Mouse (Mus musculus): ENCODE measurements at regions not wholly inside any gene's neighbourhood (a gene's known extent, or its start where the extent isn't known, plus 50 kb on each side); places are given as distances from the start of the nearest gene placed in this dataset.

- no peak for DNase-seq (ENCODE audit: low spot score)
- H3K27me3 ChIP-seq (replicated peaks; ENCODE audit: insufficient read depth, low read length), result no peaks in the 10 kb centered on the region
Observed at GRCm38 (mm10) chr6:117611281-117611680, 229.7 kb upstream of the Zfp637 start.

GRCm38 (mm10) chr6:117611965-117612364 is 229.0 kb upstream of the Zfp637 start:
- Histone ChIP-seq H3K27ac (ENCODE audit: low read length) (no peak overlapping the region), H3K36me3 (ENCODE audit: insufficient read depth, low read length) (no peaks in the 10 kb centered on the region), H3K9me3 (ENCODE audit: low read length) (no peaks in the 10 kb centered on the region), H3K4me1 (ENCODE audit: insufficient read depth, low read depth, low read length) (no peaks in the 10 kb centered on the region), H3K9ac (replicated peaks; ENCODE audit: low read depth) (no peak overlapping the region), H3K4me2 (replicated peaks; ENCODE audit: low read depth, low read length) (no peak overlapping the region), H3K4me3 (ENCODE audit: low read depth, low read length) (no peak overlapping the region), H3K27me3 (replicated peaks; ENCODE audit: insufficient read depth, low read length) (no peaks in the 10 kb centered on the region)
- no peak for ATAC-seq
- DNase-seq (ENCODE audit: low spot score), result no peak
- TF ChIP-seq CTCF (IDR thresholded peaks at IDR 0.05) (no peak), EP300 (IDR thresholded peaks at IDR 0.05) (no peak)
- 94% methylated on average over 8 of the region's 8 CpGs for WGBS

More at GRCm38 (mm10) chr6:117611281-117611680, 229.7 kb upstream of the Zfp637 start:
- WGBS, result 78% methylated on average over 10 of the region's 10 CpGs
- Histone ChIP-seq H3K4me1 (ENCODE audit: insufficient read depth, low read depth, low read length) (no peaks in the 10 kb centered on the region), H3K27ac (ENCODE audit: low read length) (no peak overlapping the region), H3K4me3 (ENCODE audit: low read depth, low read length) (no peak overlapping the region), H3K36me3 (ENCODE audit: insufficient read depth, low read length) (no peaks in the 10 kb centered on the region), H3K4me2 (replicated peaks; ENCODE audit: low read depth, low read length) (no peak overlapping the region), H3K9me3 (ENCODE audit: low read length) (no peaks in the 10 kb centered on the region), H3K9ac (replicated peaks; ENCODE audit: low read depth) (no peak overlapping the region)
- no peak for ATAC-seq
- TF ChIP-seq EP300 (IDR thresholded peaks at IDR 0.05), result no peak
- TF ChIP-seq CTCF (IDR thresholded peaks at IDR 0.05), result no peak

- TF ChIP-seq EP300 (IDR thresholded peaks at IDR 0.05) (no peak), CTCF (IDR thresholded peaks at IDR 0.05) (no peak)
- WGBS, result 79% methylated on average over 8 of the region's 8 CpGs
- H3K9ac ChIP-seq (replicated peaks; ENCODE audit: low read depth), result no peak overlapping the region
- ATAC-seq (no peak), DNase-seq (ENCODE audit: low spot score) (no peak)
- no peaks in the 10 kb centered on the region for H3K36me3 ChIP-seq (ENCODE audit: insufficient read depth, low read length)
- H3K4me2 ChIP-seq (replicated peaks; ENCODE audit: low read depth, low read length), result no peak overlapping the region
- no peaks in the 10 kb centered on the region for H3K9me3 ChIP-seq (ENCODE audit: low read length)
- no peaks in the 10 kb centered on the region for H3K27me3 ChIP-seq (replicated peaks; ENCODE audit: insufficient read depth, low read length)
- H3K27ac ChIP-seq (ENCODE audit: low read length), result no peak overlapping the region
- no peak overlapping the region for H3K4me3 ChIP-seq (ENCODE audit: low read depth, low read length)
- no peaks in the 10 kb centered on the region for H3K4me1 ChIP-seq (ENCODE audit: insufficient read depth, low read depth, low read length)
Observed at GRCm38 (mm10) chr6:117612421-117612820, 228.6 kb upstream of the Zfp637 start.

- Histone ChIP-seq H3K27ac (ENCODE audit: low read length) (no peak overlapping the region), H3K4me2 (replicated peaks; ENCODE audit: low read depth, low read length) (no peak overlapping the region), H3K4me1 (ENCODE audit: insufficient read depth, low read depth, low read length) (no peaks in the 10 kb centered on the region), H3K9me3 (ENCODE audit: low read length) (no peaks in the 10 kb centered on the region), H3K27me3 (replicated peaks; ENCODE audit: insufficient read depth, low read length) (no peaks in the 10 kb centered on the region), H3K4me3 (ENCODE audit: low read depth, low read length) (no peak overlapping the region), H3K36me3 (ENCODE audit: insufficient read depth, low read length) (no peaks in the 10 kb centered on the region), H3K9ac (replicated peaks; ENCODE audit: low read depth) (no peak overlapping the region)
- DNase-seq (ENCODE audit: low spot score), result no peak
- WGBS, result 55% methylated on average over 11 of the region's 11 CpGs
- no peak for ATAC-seq
- TF ChIP-seq EP300 (IDR thresholded peaks at IDR 0.05), result no peak
Observed at GRCm38 (mm10) chr6:117613656-117614350, 227.2 kb upstream of the Zfp637 start.

- H3K36me3 ChIP-seq (ENCODE audit: insufficient read depth, low read length), result no peaks in the 10 kb centered on the region
- H3K27ac ChIP-seq (ENCODE audit: low read length), result no peak overlapping the region
- H3K4me2 ChIP-seq (replicated peaks; ENCODE audit: low read depth, low read length), result no peak overlapping the region
- no peak overlapping the region for H3K4me3 ChIP-seq (ENCODE audit: low read depth, low read length)
- H3K4me1 ChIP-seq (ENCODE audit: insufficient read depth, low read depth, low read length), result no peaks in the 10 kb centered on the region
- ATAC-seq (no peak), DNase-seq (ENCODE audit: low spot score) (no peak)
- H3K9me3 ChIP-seq (ENCODE audit: low read length), result no peaks in the 10 kb centered on the region
- H3K27me3 ChIP-seq (replicated peaks; ENCODE audit: insufficient read depth, low read length), result no peaks in the 10 kb centered on the region
- H3K9ac ChIP-seq (replicated peaks; ENCODE audit: low read depth), result no peak overlapping the region
- TF ChIP-seq CTCF (IDR thresholded peaks at IDR 0.05) (no peak), EP300 (IDR thresholded peaks at IDR 0.05) (no peak)
- 61% methylated on average over 6 of the region's 6 CpGs for WGBS
Observed at GRCm38 (mm10) chr6:117614386-117614785, 226.6 kb upstream of the Zfp637 start.

GRCm38 (mm10) chr6:117617168-117617567 is 223.8 kb upstream of the Zfp637 start:
- WGBS, result 19% methylated on average over 6 of the region's 6 CpGs

More at GRCm38 (mm10) chr6:117617168-117617567, 223.8 kb upstream of the Zfp637 start:
- TF ChIP-seq EP300 (IDR thresholded peaks at IDR 0.05), result no peak
- no peak for TF ChIP-seq CTCF (IDR thresholded peaks at IDR 0.05)
- H3K4me2 ChIP-seq (replicated peaks; ENCODE audit: low read depth, low read length), result no peak overlapping the region
- no peaks in the 10 kb centered on the region for H3K36me3 ChIP-seq (ENCODE audit: insufficient read depth, low read length)
- DNase-seq (ENCODE audit: low spot score), result peak; percentile 28
- no peaks in the 10 kb centered on the region for H3K4me1 ChIP-seq (ENCODE audit: insufficient read depth, low read depth, low read length)
- H3K9ac ChIP-seq (replicated peaks; ENCODE audit: low read depth), result no peak overlapping the region
- no peak overlapping the region for H3K27ac ChIP-seq (ENCODE audit: low read length)
- H3K4me3 ChIP-seq (ENCODE audit: low read depth, low read length), result no peak overlapping the region
- no peak for ATAC-seq
- no peaks in the 10 kb centered on the region for H3K9me3 ChIP-seq (ENCODE audit: low read length)
- no peaks in the 10 kb centered on the region for H3K27me3 ChIP-seq (replicated peaks; ENCODE audit: insufficient read depth, low read length)

All from lung, postnatal 0 days (tissue).